Mouse (Mus musculus) G1E-ER4 (cell line): Measurements from ENCODE around the gene Dnm2. TPM values are rescaled to one million over a fixed set of nuclear protein-coding genes. Genes with fewer than 3 reads are reported as not detected.

Experiments used
- GATA1 ChIP-seq: IDR thresholded peaks from one replicate; pipeline ENCODE4 v1.8.0; 2012; ENCODE audit warnings: low read length, inconsistent platforms
- polyA plus RNA-seq: library from polyadenylated mRNA; stranded (reverse); fragments of >175 nt; gene quantifications from 2 replicates; pipeline ENCODE4 v1.2.3, GENCODE M21; 2012

Gene Dnm2
- polyA plus RNA-seq, 1 experiment = 485 TPM

GRCm38 (mm10) chr9:21444574-21444973, 19.9 kb downstream of the Dnm2 start:
- no peak for TF ChIP-seq GATA1

- TF ChIP-seq GATA1 = no peak
Observed at GRCm38 (mm10) chr9:21445081-21445744, 20.5 kb downstream of the Dnm2 start.

- no peak for TF ChIP-seq GATA1
Observed at GRCm38 (mm10) chr9:21447778-21448177, 23.1 kb downstream of the Dnm2 start.

DNA sequence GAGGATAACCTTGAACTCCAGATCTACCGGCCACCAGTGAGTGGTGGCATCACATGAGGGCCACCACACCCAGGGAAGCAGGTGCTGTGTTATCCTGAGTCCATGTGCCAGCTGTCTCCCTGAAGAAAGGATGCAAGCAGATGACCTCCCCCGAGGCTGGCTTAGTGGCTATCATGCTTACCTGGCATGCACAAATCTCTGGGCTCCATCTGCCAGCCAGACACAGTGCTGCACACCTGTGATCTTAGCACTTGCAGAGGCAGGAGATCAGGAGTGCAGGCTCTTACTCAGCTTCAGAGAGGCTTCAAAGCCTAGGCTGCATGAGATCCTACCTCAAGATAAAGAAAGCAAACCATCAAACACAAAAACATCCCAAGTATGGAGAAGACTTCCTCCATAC, 25.0 kb downstream of the Dnm2 start:
- no peak for TF ChIP-seq GATA1

DNA sequence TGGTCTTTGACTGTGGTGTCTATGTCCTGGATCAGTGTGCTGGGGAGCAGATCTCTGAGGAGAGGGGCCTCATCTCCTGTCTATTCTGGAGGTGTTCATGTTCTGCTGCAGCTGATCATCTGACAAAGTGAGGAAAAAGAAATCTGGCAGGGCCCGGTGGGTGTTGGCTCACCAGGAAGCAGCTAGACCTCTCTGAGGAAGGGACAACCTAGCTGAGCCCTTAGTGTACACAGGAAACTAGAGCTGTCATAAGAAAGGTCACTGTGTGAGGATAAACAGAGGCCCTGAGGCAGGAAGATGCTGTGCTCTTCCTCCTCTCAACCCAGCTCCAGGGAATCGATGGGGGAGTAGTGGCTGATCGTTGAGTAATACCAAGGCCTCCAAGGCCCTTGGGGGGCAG, 25.6 kb downstream of the Dnm2 start:
- TF ChIP-seq GATA1 = no peak

DNA sequence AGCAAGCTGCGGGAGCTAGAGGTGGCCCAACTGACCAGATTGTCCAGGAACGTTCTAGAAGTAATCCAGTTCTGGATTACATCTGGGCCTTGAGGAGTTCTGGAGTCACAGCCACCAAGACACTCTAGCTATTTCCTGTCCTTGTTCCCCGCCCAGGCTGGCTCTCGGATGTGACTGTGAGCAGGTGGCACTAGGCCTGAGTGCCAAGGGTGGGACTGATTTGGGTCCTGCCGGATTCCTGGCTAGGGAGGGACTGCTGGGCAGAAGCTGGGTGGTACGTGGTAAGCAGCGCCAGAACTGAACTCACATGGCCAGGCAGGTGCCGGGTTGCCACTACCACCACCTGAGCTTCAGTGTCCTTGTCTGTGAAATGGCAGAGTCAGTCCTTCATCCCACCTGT, 26.7 kb downstream of the Dnm2 start:
- TF ChIP-seq GATA1 = no peak

DNA sequence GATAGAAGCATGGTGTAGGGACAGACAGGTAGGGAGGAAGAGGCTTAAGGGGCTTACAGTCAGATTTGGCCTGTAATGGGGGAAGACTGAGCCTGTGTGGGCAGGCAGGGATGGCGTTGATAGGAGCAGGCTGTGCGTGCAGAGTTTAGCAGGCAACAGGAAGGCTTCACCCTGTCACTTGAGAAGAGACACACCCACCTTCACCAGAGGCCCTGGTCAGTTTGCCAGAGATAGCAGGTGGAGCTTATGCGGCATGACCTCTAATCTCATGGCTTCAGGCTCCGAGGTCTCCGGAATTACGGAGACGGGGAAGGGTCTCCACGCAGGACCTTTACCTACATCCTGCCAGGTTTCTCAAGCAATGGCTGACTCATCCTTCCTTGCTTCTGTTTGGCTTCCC, 27.2 kb downstream of the Dnm2 start:
- no peak for TF ChIP-seq GATA1

DNA sequence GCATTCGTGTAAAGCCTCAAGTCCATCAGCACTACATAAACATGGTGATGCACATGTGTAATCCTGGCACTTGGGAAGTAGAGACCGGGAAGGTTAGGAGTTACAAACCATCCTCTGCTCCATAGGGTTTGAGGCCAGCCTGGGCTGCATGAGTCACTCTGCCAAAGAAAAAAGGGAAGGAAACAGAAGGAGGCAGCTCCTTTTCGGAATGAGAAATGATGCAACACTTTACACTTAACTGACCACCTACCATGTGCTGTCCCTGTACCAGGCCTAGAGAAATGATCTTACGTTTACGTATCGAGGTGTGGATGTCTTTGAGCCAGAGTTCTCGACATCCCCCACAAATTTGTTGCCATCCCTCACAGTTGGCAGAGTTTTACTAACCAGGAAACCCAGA, 28.3 kb downstream of the Dnm2 start:
- TF ChIP-seq GATA1 = no peak

- no peak for TF ChIP-seq GATA1
Observed at GRCm38 (mm10) chr9:21453459-21453858, 28.8 kb downstream of the Dnm2 start.

GRCm38 (mm10) chr9:21454556-21454955, 29.8 kb downstream of the Dnm2 start:
- TF ChIP-seq GATA1 = no peak

- no peak for TF ChIP-seq GATA1
Observed at GRCm38 (mm10) chr9:21455103-21455770, 30.5 kb downstream of the Dnm2 start.

- no peak for TF ChIP-seq GATA1
Observed at GRCm38 (mm10) chr9:21456246-21456929, 31.7 kb downstream of the Dnm2 start.

DNA sequence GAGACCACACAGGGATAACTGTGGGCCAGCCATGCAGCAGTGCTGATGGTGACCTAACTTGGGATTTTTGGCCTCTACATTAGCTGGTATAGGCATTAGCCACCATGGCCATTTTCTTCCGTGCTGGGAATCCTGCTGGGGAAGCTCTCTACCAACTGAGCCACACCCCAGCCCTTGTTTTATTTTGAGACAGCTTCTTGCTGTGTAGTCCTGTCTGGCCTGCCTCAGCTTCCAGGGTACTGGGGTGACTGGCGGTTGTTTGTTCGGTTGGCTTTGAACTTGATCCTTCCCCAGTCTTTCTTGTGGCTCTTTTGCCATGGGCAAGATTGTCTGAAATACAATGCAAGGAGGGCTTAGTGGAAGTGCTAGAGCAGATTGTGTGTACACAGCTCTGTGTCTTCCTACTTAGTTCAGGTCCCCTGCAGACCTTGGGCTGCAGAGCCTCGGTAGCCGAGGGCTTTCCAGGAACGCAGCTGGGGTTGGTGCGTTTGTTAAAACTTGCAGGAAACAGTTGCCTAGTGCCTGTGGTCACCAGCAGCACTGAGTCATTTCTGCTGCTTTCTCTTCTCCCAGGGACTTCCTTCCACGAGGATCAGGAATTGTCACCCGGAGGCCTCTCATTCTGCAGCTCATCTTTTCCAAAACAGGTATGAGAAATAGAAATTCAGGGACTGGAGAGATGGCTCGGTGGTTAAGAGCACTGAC, 32.4 kb downstream of the Dnm2 start:
- TF ChIP-seq GATA1 = no peak

DNA sequence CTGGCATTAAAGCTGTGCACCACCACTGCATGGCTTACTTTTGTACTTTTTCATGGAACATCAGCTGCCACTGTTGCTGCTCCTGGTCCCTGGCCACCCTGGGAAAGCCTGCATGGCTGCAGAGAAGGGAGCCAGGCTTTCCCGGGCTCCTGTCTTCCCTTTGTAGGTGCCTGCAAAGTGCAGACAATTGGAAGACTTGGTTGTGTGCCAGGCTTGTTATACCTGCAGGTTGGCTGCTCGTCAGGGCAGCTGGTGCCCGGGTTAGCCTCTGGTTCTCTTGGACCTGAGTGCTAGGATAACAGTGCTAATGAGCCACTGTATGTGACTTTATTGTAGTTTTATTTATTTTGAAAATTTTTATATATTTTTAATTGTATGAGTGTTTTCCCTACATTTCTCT, 34.1 kb downstream of the Dnm2 start:
- TF ChIP-seq GATA1 = no peak

GRCm38 (mm10) chr9:21460400-21460940, 35.8 kb downstream of the Dnm2 start:
- no peak for TF ChIP-seq GATA1

DNA sequence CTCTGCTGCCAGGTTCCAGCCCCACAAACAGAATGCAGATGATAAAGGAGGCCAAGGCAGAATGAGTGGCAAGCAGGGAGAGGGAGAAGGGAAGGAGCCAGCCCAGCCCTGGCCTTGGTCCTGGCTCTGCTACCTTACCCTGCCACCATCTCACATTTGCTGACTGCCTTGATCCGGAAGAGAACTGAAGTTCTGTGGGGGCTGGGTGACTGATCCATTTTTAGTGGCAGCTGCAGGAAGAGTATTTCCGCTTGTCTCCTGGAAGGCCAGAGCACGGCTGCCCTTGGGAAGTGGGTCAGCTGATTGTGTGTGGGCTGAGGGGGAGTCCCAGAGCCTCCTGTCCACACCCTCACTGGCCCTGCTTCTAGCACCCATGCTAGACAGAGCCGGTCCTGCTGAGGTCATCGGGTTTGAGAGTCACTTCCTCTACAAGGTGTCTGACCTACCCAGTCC, 38.5 kb downstream of the Dnm2 start:
- TF ChIP-seq GATA1 = no peak
